ENCODE assay signal across 9 mouse cellular contexts in genomic region chr8:70565561-70565960, GRCm38 (mm10). TPM values are rescaled to one million over a fixed set of nuclear protein-coding genes. Genes with fewer than 3 reads are reported as not detected.
DNase-seq lines count a peak whose midpoint lies in the region; ATAC-seq and TF ChIP-seq lines count a peak whose summit lies in the region.
"Had no signal": no experiment of that assay in that cellular context is flagged by ENCODE, and none has a peak within 500 bp of the region (broad histone marks: within the 10 kb centered on the region; RNA-seq: fewer than 3 reads in every experiment).

No protein-coding gene starts in this region.

- peaks cover 70% of the 10 kb centered on the region for H3K4me1 ChIP-seq in heart, embryonic 13.5 days
- peaks cover 39 to 49% of the 10 kb centered on the region in 2 experiments for H3K4me1 ChIP-seq in MEL (ENCODE audit: control insufficient read depth in 1 of 2, insufficient read depth in 2 of 2, low read length in 2 of 2)
- peaks cover 63% of the 10 kb centered on the region for H3K4me1 ChIP-seq in heart, postnatal 0 days (ENCODE audit: control insufficient read depth, insufficient read depth)
- peaks cover 89% of the 10 kb centered on the region for H3K4me1 ChIP-seq in megakaryocyte, embryonic 14.5 days

- H3K27ac ChIP-seq in heart, embryonic 13.5 days (replicated peaks), result peak overlapping the region; percentile 68
- H3K27ac ChIP-seq in MEL (ENCODE audit: control insufficient read depth, low read depth, low read length), result peak overlapping the region; percentile 22; the same call in 1 of the 2 replicates
- peak overlapping the region; percentile 41 for H3K27ac ChIP-seq in heart, postnatal 0 days (ENCODE audit: low read depth)

- H3K27me3 ChIP-seq in heart, embryonic 13.5 days (replicated peaks), result no peaks in the 10 kb centered on the region
- no peaks in the 10 kb centered on the region for H3K27me3 ChIP-seq in MEL (ENCODE audit: control insufficient read depth in 1 of 2, insufficient read depth in 2 of 2, low read length in 2 of 2)
- no peaks in the 10 kb centered on the region for H3K27me3 ChIP-seq in heart, postnatal 0 days (ENCODE audit: control insufficient read depth, insufficient read depth, low read length)
- no peaks in the 10 kb centered on the region for H3K27me3 ChIP-seq in megakaryocyte, embryonic 14.5 days (replicated peaks)

- H3K4me2 ChIP-seq in heart, embryonic 13.5 days, result no peak overlapping the region
- H3K4me2 ChIP-seq in heart, postnatal 0 days (ENCODE audit: low read depth, low read length), result no peak overlapping the region

- H3K9me3 ChIP-seq in heart, embryonic 13.5 days, result no peaks in the 10 kb centered on the region
- no peaks in the 10 kb centered on the region for H3K9me3 ChIP-seq in MEL (replicated peaks; ENCODE audit: insufficient read depth, low read length)
- H3K9me3 ChIP-seq in heart, postnatal 0 days (replicated peaks; ENCODE audit: control insufficient read depth, low read length), result no peaks in the 10 kb centered on the region
- H3K9me3 ChIP-seq in megakaryocyte, embryonic 14.5 days, result no peaks in the 10 kb centered on the region

- DNase-seq in heart, adult 8-10 months (ENCODE audit: low spot score), result no peak
- peak; percentile 79 for DNase-seq in MEL (ENCODE audit: low read depth, low spot score)
- no peak for DNase-seq in heart, postnatal 0 days (ENCODE audit: low spot score)
- DNase-seq in neural tube, embryonic 10.5 days (ENCODE audit: extremely low spot score, low spot score), result no peak
- DNase-seq in left cerebral cortex, adult 9 months (ENCODE audit: low spot score in 2 of 2), result no peak
- no peak for DNase-seq in frontal cortex, postnatal 25 days (ENCODE audit: low spot score in 2 of 2)
- DNase-seq: cerebellum, postnatal 25 days had no signal

- no peaks in the 10 kb centered on the region for H3K36me3 ChIP-seq in heart, embryonic 13.5 days
- peaks cover 0 to 32% of the 10 kb centered on the region in 2 experiments; a peak in 3 of 4 replicates for H3K36me3 ChIP-seq in MEL (ENCODE audit: control insufficient read depth in 1 of 2, insufficient read depth in 2 of 2, low read length in 2 of 2)
- H3K36me3 ChIP-seq in heart, postnatal 0 days (replicated peaks; ENCODE audit: control insufficient read depth, insufficient read depth, low read length), result no peaks in the 10 kb centered on the region
- H3K36me3 ChIP-seq in megakaryocyte, embryonic 14.5 days (replicated peaks; ENCODE audit: low read length), result peaks cover 82% of the 10 kb centered on the region

- H3K79me2 ChIP-seq in MEL (ENCODE audit: control insufficient read depth, insufficient read depth, low read length, poor library complexity), result peaks cover 8% of the 10 kb centered on the region; the same call in 1 of the 2 replicates

- no peak for TF ChIP-seq POLR2A in MEL (IDR thresholded peaks at IDR 0.05; ENCODE audit: control insufficient read depth in 1 of 2, insufficient read depth in 1 of 2, low read depth in 1 of 2, low read length in 2 of 2, poor library complexity in 1 of 2)

- H3K4me3 ChIP-seq in heart, embryonic 13.5 days, result no peak overlapping the region
- H3K4me3 ChIP-seq in MEL (ENCODE audit: control insufficient read depth in 1 of 2, insufficient read depth in 1 of 2, low read depth in 2 of 2, low read length in 2 of 2), result no peak overlapping the region
- H3K4me3 ChIP-seq in heart, postnatal 0 days (ENCODE audit: low read depth, low read length), result no peak overlapping the region
- H3K4me3 ChIP-seq in megakaryocyte, embryonic 14.5 days (replicated peaks), result peak overlapping the region; percentile 81

- ATAC-seq in heart, embryonic 13.5 days (ENCODE audit: extremely low read depth, insufficient number of reproducible peaks, low FRiP score, low TSS enrichment), result no peak
- ATAC-seq in heart, postnatal 0 days (ENCODE audit: insufficient read depth, low read depth), result peak; percentile 50

- no peak for TF ChIP-seq RAD21 in MEL (IDR thresholded peaks at IDR 0.05; ENCODE audit: low read depth, low read length)

- TF ChIP-seq CTCF in MEL (IDR thresholded peaks at IDR 0.05 in 2 of 3, conservative IDR thresholded peaks at IDR 0.05 in 1 of 3; ENCODE audit: control insufficient read depth in 1 of 3, insufficient read depth in 1 of 3, low read depth in 2 of 3, low read length in 3 of 3, poor library complexity in 1 of 3, severe bottlenecking in 1 of 3), result no peak
- no peak for TF ChIP-seq CTCF in heart, postnatal 0 days (IDR thresholded peaks at IDR 0.05; ENCODE audit: low read depth)

- H3K9ac ChIP-seq in heart, embryonic 13.5 days, result no peak overlapping the region
- no peak overlapping the region for H3K9ac ChIP-seq in MEL (ENCODE audit: control insufficient read depth, low read depth, low read length, poor library complexity, severe bottlenecking)
- H3K9ac ChIP-seq in heart, postnatal 0 days (replicated peaks; ENCODE audit: low read depth, low read length), result no peak overlapping the region

- 28% methylated on average over 3 of the region's 3 CpGs for WGBS in heart, embryonic 13.5 days
- 16% methylated on average over 3 of the region's 3 CpGs for WGBS in heart, postnatal 0 days

- peak; percentile 38 to 40; a peak in 3 of 4 replicates for TF ChIP-seq EP300 in MEL (IDR thresholded peaks at IDR 0.05; ENCODE audit: low read depth in 1 of 2, low read length in 2 of 2)
- no peak for TF ChIP-seq EP300 in heart, postnatal 0 days (IDR thresholded peaks at IDR 0.05; ENCODE audit: low read depth)

TF ChIP-seq in MEL, 35 proteins besides CTCF, POLR2A, EP300 and RAD21 (continues in another document):
- TF ChIP-seq POLR2AphosphoS2 (IDR thresholded peaks at IDR 0.05; ENCODE audit: low read length) (no peak), SIN3A (IDR thresholded peaks at IDR 0.05; ENCODE audit: low read length) (peak; percentile 45), ZC3H11A (IDR thresholded peaks at IDR 0.05; ENCODE audit: low read depth, low read length) (no peak), ZKSCAN1 (IDR thresholded peaks at IDR 0.05; ENCODE audit: low read depth, low read length) (no peak), ETS1 (IDR thresholded peaks at IDR 0.05; ENCODE audit: low read depth, low read length) (peak; percentile 22; the same call in 1 of the 2 replicates), MAX (IDR thresholded peaks at IDR 0.05; ENCODE audit: low read length) (peak; percentile 58)

RNA-seq across cellular contexts. Expression of gene Ell, which starts 26.3 kb away (rescaled TPM):
- 11.6 and 12.5 TPM in 2 replicates for polyA plus RNA-seq in heart, embryonic 13.5 days (2015; fragmentation: Nextera tagmentation; extraction: Ambion mirVana)
- total RNA-seq in heart, adult 8-10 months (2022), result 10 to 100 TPM in 3 of 4 experiments, 1 to 10 TPM in 1; 9.3 to 12.4 (median 10.6) TPM
- 10.8 and 12.4 TPM in 2 replicates for total RNA-seq in MEL (2012; rRNA removed)
- polyA plus RNA-seq in MEL (2012; ENCODE audit: insufficient read depth in 1 of 2, insufficient read length in 2 of 2, low read depth in 1 of 2, low replicate concordance in 2 of 2, missing spikeins in 1 of 2), result 10 to 100 TPM in 1 of 2 experiments, not detected in 1; 25.9 TPM
- total RNA-seq in heart, postnatal 0 days (2014; rRNA removed; ENCODE audit: low replicate concordance), result 7.3 and 13.9 TPM in 2 replicates
- 7.9 and 9.1 TPM in 2 replicates for polyA plus RNA-seq in heart, postnatal 0 days (2015; fragmentation: Nextera tagmentation; extraction: Ambion mirVana)
- polyA plus RNA-seq in megakaryocyte, embryonic 14.5 days (2012; ENCODE audit: insufficient read depth, low replicate concordance), result 58.8 and 65.3 TPM in 2 replicates

RNA-seq across cellular contexts. Expression of gene Isyna1, which starts 28.6 kb away (rescaled TPM):
- polyA plus RNA-seq in heart, embryonic 13.5 days (2015; fragmentation: Nextera tagmentation; extraction: Ambion mirVana), result 135 and 145 TPM in 2 replicates
- 10 to 100 TPM; 15.5 to 37.5 (median 23.7) TPM for total RNA-seq in heart, adult 8-10 months (2022)
- 84.1 and 90.9 TPM in 2 replicates for total RNA-seq in MEL (2012; rRNA removed)
- polyA plus RNA-seq in MEL (2012; ENCODE audit: insufficient read depth in 1 of 2, insufficient read length in 2 of 2, low read depth in 1 of 2, low replicate concordance in 2 of 2, missing spikeins in 1 of 2), result 100 to 1,000 TPM in 1 of 2 experiments, not detected in 1; 189 TPM
- total RNA-seq in heart, postnatal 0 days (2014; rRNA removed; ENCODE audit: low replicate concordance), result 111 and 125 TPM in 2 replicates
- 53.3 and 59.6 TPM in 2 replicates for polyA plus RNA-seq in heart, postnatal 0 days (2015; fragmentation: Nextera tagmentation; extraction: Ambion mirVana)
- polyA plus RNA-seq in megakaryocyte, embryonic 14.5 days (2012; ENCODE audit: insufficient read depth, low replicate concordance), result 165 and 201 TPM in 2 replicates

RNA-seq across cellular contexts. Expression of gene Kxd1, which starts 37.8 kb away (rescaled TPM):
- polyA plus RNA-seq in heart, embryonic 13.5 days (2015; fragmentation: Nextera tagmentation; extraction: Ambion mirVana), result 65.8 and 71.2 TPM in 2 replicates
- 100 to 1,000 TPM in 3 of 4 experiments, 10 to 100 TPM in 1; 97.9 to 114 (median 103) TPM for total RNA-seq in heart, adult 8-10 months (2022)
- 49.1 and 54.4 TPM in 2 replicates for total RNA-seq in MEL (2012; rRNA removed)
- 10 to 100 TPM in 1 of 2 experiments, not detected in 1; 77.4 TPM for polyA plus RNA-seq in MEL (2012; ENCODE audit: insufficient read depth in 1 of 2, insufficient read length in 2 of 2, low read depth in 1 of 2, low replicate concordance in 2 of 2, missing spikeins in 1 of 2)
- 110 and 120 TPM in 2 replicates for total RNA-seq in heart, postnatal 0 days (2014; rRNA removed; ENCODE audit: low replicate concordance)
- 93.5 and 96.7 TPM in 2 replicates for polyA plus RNA-seq in heart, postnatal 0 days (2015; fragmentation: Nextera tagmentation; extraction: Ambion mirVana)
- polyA plus RNA-seq in megakaryocyte, embryonic 14.5 days (2012; ENCODE audit: insufficient read depth, low replicate concordance), result 33.5 and 40.2 TPM in 2 replicates

RNA-seq across cellular contexts. Expression of gene Fkbp8, which starts 38.0 kb away (rescaled TPM):
- polyA plus RNA-seq in heart, embryonic 13.5 days (2015; fragmentation: Nextera tagmentation; extraction: Ambion mirVana), result 240 and 251 TPM in 2 replicates
- 100 to 1,000 TPM; 135 to 145 (median 137) TPM for total RNA-seq in heart, adult 8-10 months (2022)
- total RNA-seq in MEL (2012; rRNA removed), result 212 and 215 TPM in 2 replicates
- 100 to 1,000 TPM in 1 of 2 experiments, not detected in 1; 349 TPM for polyA plus RNA-seq in MEL (2012; ENCODE audit: insufficient read depth in 1 of 2, insufficient read length in 2 of 2, low read depth in 1 of 2, low replicate concordance in 2 of 2, missing spikeins in 1 of 2)
- 422 and 440 TPM in 2 replicates for total RNA-seq in heart, postnatal 0 days (2014; rRNA removed; ENCODE audit: low replicate concordance)
- polyA plus RNA-seq in heart, postnatal 0 days (2015; fragmentation: Nextera tagmentation; extraction: Ambion mirVana), result 195 and 200 TPM in 2 replicates
- polyA plus RNA-seq in megakaryocyte, embryonic 14.5 days (2012; ENCODE audit: insufficient read depth, low replicate concordance), result 3,667 and 5,102 TPM in 2 replicates

RNA-seq across cellular contexts. Expression of gene Ssbp4, which starts 43.1 kb away (rescaled TPM):
- polyA plus RNA-seq in heart, embryonic 13.5 days (2015; fragmentation: Nextera tagmentation; extraction: Ambion mirVana), result 63.3 and 70.9 TPM in 2 replicates
- 10 to 100 TPM; 29.1 to 34.1 (median 31.3) TPM for total RNA-seq in heart, adult 8-10 months (2022)
- 80.2 and 84.9 TPM in 2 replicates for total RNA-seq in MEL (2012; rRNA removed)
- polyA plus RNA-seq in MEL (2012; ENCODE audit: insufficient read depth in 1 of 2, insufficient read length in 2 of 2, low read depth in 1 of 2, low replicate concordance in 2 of 2, missing spikeins in 1 of 2), result 100 to 1,000 TPM in 1 of 2 experiments, not detected in 1; 212 TPM
- total RNA-seq in heart, postnatal 0 days (2014; rRNA removed; ENCODE audit: low replicate concordance), result 107 and 143 TPM in 2 replicates
- polyA plus RNA-seq in heart, postnatal 0 days (2015; fragmentation: Nextera tagmentation; extraction: Ambion mirVana), result 55.6 and 57.3 TPM in 2 replicates
- 1,561 and 3,509 TPM in 2 replicates for polyA plus RNA-seq in megakaryocyte, embryonic 14.5 days (2012; ENCODE audit: insufficient read depth, low replicate concordance)
